Mouse (Mus musculus) hindlimb bud, embryonic 11.5 days (tissue): ENCODE results near the gene Dgki.

Source experiments
- DNase-seq: peaks from one replicate; pipeline ENCODE4 v3.0.0-alpha.2; 2012; ENCODE audit warnings: low read depth, low spot score; ENCODE audit errors: extremely low spot score

Gene Dgki

DNA sequence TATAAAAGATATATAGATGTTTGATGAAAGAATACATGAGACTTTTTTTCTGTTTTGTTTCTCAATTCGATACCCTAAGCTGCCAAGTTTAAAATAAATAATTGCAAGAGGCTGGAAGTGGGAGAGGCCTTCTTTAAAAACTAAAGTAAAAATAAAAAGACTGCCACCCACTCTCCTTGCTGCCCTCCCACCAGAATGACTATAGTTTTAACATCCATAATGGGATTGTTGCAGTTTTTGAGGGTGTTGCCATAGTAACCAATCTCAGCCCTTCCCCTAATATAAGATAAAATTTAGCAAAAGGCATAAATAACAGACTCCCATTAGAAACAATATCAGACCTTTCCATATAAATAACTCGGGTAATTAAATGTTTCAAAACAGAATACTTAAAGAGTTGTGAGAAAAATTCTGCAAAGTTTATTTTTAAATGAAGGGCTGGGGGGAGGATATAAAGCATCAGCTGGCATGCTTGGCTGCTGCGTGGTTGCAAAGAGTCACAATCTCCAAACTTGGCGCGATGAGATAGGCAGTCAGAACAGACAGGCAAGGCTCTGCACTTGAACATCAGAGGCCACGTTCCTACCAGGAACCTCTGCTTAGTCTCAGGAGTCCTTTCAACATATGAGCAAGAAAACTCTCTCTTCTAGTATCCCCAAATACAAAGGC is 57.8 kb downstream of the Dgki start:
- no peak for DNase-seq

DNA sequence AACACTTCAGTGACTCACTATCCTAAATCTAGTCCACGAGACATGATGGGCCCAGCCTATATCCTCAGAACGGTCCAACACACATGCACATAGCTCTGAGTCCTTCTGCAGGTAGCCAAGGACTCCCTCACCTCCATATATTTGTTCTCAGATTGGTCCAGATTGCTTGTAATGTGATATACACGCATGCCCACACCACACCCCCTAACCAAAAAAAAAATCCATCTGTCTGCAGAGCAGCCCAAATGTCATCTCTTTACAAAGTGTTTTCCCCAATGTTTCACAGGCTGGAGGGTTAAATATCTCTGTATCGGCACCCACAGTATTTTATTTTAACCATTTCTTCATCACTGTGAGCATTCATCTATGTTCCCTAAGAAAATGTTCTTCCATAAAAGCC is 58.5 kb downstream of the Dgki start:
- DNase-seq: no peak

GRCm38 (mm10) chr6:37240140-37240539 is 59.8 kb downstream of the Dgki start:
- no peak for DNase-seq

GRCm38 (mm10) chr6:37236893-37237292 is 63.1 kb downstream of the Dgki start:
- no peak for DNase-seq

DNA sequence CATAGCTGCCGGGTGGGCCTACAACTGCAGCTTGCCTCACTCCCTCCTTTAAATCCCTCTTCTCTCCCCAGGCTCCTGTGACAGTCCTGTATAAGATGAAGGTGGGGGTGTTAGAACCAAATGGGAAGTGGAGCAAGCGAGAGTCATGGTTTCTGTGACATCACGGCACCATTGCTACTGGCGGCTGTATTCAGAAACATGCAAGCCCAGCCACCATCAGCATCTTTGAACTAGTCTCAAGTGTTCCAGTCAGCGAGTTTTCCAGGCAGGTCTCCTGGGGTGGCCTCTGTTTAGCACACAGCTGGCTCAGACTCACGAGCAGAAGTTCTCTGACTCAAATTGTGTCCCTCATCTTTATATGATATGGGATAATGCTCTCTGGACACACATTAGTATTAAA is 68.8 kb downstream of the Dgki start:
- no peak for DNase-seq

DNA sequence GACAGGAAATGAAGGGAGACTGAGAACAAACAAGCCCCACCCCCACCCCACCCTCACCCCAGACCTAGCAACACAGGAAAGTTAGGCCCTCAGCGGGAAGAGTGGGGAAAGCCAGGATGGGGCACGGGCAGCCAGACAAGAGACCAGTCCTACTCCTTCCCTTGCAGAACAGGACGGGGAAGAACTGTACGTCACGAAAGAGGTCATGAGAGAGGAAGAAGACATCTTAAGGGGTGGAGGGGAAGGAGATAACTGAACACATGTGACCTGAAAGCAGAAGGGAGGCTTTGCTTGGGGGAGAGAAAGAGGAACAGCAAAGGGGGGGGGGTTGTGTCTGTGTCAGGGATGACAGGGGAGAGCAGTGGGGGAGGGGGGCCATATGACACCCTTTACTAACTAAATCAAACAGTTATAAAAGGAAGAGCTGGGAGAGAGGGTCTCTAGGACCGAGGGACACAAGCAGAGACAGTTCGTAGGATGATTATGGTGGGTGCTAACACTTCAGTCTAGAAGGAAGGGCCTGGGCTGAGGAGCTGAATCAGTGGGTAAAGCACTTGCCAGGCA is 77.0 kb downstream of the Dgki start:
- DNase-seq: no peak

DNA sequence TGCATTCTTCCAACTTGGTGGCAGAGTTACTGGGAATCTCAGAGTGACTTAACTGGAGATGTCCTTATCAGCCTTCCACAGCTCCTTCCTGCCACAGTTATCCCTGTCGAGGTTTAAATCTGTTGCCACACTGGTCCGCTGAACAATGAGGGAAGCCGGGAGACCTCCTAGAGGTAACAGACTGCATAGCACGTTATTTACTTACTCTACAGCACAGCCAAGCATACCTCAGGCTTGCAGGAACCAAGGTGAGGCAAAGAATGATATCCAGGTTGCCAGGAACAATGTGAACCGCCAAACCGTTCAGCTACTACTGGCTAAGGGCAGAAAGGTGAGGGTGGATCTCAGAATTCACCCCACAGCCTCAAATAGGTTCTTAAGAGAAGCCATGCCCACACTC is 78.0 kb downstream of the Dgki start:
- no peak for DNase-seq

GRCm38 (mm10) chr6:37219110-37219509 is 80.9 kb downstream of the Dgki start:
- no peak for DNase-seq

DNA sequence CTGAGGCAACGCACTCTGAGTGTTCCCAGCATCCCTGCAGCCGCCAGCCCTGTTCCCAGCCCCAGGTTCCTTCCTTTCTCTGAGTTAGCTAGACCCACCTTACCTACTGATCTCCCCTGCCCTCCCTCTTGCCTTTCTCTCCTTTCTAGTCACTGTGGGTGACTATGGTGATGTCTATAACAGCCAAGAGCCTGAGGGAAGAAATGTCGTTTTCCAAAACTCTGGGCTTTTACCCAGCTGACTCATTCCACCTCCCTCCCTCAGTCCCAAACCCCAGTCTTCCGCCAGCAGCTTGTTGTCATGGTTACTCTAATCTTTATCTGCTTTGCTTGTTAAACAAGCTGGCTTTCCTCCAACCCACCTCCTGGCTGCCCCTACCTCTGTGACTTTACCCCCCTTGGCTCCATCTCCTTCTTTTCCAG is 83.6 kb downstream of the Dgki start:
- DNase-seq: no peak

DNA sequence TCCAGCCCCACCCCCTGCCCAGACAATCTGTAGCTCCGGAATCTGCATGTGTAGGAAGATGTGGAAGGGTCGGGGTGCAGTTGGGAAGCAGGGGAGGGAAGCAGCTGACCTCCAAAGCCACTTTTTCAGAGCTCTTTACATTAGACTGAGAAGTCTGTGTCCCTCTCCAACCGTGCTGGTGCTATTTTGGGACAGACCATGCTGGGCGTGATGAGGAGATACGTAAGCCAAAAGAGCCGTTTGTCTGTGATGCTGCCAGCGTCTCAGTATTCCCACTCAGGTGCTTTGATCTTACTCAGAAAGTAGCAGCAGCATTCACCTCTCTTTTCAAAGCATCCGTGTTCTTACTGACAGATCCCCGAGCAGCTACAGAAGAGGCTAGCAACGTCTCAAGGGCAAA is 84.3 kb downstream of the Dgki start:
- no peak for DNase-seq

- DNase-seq: no peak
Measured at GRCm38 (mm10) chr6:37212930-37213329, 87.1 kb downstream of the Dgki start.

GRCm38 (mm10) chr6:37211545-37212247 is 88.3 kb downstream of the Dgki start:
- no peak for DNase-seq

DNA sequence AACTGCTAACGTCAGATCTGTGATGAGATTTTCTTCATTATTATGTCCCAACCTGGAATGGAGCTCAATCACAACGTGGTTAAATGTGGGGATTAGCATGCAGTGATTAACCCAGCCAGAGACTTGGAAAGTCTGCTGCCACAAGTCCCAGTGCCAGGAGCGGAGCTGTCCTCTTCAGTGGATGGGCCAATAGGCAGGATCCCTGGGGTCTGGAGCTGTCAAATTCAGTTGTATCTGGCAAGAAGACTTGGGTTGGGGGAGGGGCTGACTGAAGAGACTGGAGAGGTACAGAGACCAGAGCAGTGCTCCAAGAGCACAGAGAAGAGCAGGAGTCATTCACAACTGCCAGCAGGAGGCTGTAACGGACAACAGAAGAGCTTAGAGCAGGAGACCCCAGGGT is 97.1 kb downstream of the Dgki start:
- DNase-seq: no peak

DNA sequence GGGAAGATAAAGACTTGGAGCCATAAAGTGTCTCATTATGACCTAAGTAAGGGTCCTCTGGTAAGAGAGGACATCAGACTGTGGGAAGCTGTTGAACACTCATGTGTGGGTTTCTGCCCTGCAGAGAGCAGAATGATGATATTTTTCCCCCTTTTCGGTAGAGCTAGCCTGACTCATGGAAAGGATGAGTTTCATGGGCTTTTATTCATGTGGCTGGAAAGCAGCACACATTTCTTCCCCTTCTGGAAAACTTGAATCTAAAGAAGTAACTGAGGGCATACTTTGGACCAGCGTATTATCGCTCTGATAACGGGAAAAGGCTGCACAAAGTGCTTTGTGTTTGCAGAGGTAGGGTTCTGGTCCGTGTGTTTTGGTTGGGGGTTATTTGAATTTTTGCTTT is 99.1 kb downstream of the Dgki start:
- no peak for DNase-seq

DNA sequence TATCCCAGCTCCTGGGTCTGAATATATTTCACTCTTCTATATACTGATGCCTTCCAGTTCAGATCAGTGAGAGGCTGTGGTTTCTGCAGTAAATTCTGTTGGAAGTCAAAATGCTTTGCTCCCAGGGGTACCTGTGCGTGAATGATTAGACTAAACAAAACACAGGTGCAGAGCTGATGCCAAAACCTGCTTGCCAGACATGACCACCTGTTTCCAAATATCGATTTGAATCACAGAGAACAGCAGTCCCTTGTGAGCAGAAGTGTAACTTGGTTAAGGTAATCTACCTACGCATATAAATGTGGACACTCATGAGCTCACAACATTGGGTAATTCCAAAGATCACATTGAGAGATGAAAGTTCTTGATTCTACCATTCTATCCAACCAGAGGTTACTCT is 100.5 kb downstream of the Dgki start:
- DNase-seq: no peak

DNA sequence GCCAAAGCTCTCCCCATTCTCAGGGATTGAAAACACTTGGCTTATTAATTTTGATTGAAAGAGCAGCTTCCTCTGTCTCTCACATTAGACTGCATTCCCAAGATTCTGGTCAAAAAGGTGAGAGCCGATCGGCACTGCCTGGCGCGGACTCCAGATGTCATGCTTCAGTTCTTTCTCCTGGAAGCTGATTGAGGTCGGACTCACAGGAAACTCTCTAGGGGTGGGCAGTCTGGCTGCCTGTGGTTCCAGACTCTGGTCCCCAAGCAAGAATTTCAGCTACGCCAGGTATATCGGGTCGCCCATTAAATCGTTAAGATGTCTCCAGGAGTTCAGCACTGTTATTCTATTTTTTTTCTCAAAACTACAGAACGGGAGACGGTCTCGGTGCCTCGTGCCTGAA is 102.2 kb downstream of the Dgki start:
- DNase-seq: no peak

DNA sequence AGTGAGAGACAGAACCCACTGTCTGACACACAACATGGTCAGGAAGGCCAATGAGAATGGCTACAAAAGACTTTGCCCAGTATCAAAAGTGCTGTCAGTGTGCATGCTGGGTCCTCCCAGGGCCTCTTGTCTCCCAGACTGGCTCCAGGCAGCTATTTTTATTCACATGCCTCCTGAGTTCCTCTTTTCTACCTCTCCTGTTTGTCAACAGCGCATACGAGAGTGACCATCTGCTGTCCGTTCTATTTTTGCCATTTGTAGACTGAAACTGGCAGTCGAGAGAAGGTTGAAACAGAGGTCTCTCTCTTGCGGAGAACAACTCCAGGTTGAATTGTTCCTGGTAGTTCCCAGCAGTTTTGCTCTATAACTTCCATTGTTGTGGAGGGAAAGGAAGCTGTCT is 103.1 kb downstream of the Dgki start:
- DNase-seq: no peak

DNA sequence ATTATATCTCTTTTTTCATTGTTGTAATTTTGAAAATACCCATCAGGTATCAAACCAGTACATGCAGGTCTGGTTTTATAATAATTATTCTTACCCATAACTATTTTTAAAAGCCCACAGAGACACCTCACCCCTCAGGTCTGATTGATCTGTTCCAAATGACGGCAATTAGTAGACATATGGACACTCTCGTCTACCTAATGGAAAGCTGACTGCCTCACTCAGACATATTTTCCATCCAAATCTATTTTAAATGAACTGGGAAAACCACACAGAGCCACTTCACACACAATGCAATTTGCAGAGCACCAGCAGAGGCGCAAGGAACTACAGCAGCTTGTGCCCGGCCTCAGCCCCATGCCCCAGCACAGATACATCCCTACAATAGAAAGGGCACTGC is 104.2 kb downstream of the Dgki start:
- DNase-seq: no peak

GRCm38 (mm10) chr6:37181961-37182360 is 118.0 kb downstream of the Dgki start:
- no peak for DNase-seq

DNA sequence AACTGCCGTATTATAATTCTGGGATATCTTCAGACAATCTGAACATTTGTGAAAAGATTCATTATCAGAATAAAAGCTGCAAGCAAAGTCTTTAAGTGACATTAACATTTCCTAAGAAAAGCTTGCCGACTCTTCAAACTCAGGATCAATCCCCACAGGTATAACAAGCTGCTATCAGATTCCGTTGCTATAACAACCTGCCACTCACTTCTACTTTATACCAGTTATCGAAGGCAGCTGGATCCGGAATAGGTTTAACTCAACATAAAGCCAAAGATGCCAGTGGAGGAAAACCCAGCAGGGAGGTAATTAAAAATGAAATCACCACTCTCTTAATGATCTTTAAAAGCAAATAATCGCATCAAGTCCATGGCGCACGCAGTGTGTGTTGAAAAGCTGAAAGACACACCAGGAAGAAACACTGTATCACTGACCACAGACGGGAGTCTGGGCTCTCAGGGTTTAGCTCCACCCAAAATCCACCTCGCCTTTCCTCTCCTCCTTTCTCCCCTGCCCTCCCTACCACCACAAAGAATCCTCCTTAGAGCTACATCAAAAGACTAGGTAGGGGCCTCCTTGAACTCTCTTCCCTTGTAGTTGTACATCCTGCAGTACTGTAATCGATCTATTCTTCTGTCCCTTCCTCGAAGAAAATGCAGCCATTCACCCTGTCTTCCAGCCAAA is 128.7 kb downstream of the Dgki start:
- DNase-seq: no peak

DNA sequence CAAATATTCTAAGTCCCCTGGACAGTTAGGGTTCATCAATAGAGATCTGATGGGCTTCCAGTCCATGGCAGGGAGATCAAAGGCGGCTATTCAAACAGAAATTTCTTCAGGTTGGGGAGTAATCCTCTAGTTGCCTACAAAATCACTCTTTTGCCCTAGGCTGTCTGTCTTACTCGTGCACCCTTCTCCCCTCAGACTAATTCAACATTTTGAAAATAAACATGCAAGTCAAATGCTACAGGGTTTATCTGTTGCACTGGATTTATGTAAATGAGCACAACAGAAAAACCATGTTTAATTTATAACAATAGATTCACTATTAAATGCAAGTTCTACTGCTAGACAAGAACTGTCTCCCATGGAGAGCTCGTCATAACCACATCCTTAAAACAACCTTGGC is 141.1 kb downstream of the Dgki start:
- no peak for DNase-seq

- DNase-seq: no peak
Measured at GRCm38 (mm10) chr6:37154051-37154450, 145.9 kb downstream of the Dgki start.
